Mouse (Mus musculus) gastrocnemius, adult 18-20 months (tissue): ENCODE data around the gene Fgd3. TPM values are rescaled to one million over a fixed set of nuclear protein-coding genes. Genes with fewer than 3 reads are reported as not detected.

Experiments
- DNase-seq: peaks from one replicate; pipeline ENCODE4 v3.0.0; 2021; ENCODE audit warnings: low spot score
- long read RNA-seq, 2 experiments: library from polyadenylated mRNA; stranded (forward); transcript quantifications; one replicate each; pipeline ENCODE4 v2.0.0; 2021
- total RNA-seq, 2 experiments: library from RNA; stranded (reverse); gene quantifications; 2 replicates each; pipeline ENCODE4 v1.2.3; 2021

Fgd3 gene
- under 1 TPM; 0.41 to 0.90 TPM for total RNA-seq
- long read RNA-seq, experiment 1, result 0 reads
- long read RNA-seq, experiment 2, partial matches to known transcripts, result 0 of 1 reads
- long read RNA-seq, experiment 2, other reads (novel, unspliced or antisense), result 1 of 1 reads

DNA sequence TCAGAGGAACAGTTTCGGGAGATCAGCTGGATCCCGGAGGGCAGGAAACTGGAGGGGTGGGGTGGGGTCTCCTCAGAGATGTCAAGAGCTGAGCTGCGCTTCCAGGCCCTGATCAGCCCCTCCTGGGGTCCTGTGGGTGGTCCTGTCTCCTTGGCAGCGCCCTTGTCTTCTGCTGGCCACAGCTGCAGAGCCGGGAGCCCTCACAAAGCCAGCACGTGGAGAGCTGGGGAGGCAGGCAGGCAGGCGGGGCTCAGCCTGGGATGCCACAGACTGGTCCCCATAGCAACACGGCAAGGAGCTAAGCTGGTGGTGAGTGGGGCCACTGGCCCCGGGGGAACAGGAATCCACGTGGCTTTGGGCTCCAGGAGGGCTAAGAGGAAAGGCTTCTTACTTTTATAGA, at the start of gene Fgd3:
TSS of gene Fgd3 (minus strand) at position 272 of the 400 bp plus-strand sequence.
- DNase-seq, result no peak

DNA sequence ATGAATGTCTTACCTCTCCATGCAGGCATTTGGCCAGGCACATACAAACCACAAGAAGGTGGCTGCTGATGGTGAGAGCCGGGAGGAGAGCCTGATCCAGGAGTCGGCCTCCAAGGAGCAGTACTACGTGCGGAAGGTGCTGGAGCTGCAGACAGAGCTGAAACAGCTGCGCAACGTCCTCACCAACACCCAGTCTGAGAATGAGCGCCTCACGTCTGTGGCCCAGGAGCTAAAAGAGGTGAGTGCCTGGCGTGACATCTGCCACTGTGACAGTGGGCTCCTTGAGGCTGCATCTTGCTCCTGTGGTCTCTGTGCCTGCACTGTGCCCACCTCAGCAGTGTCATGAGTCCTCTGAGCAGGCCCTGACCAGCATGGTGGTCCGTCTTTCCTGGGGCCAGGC, 49.3 kb upstream of the Fgd3 start:
- no peak for DNase-seq

DNA sequence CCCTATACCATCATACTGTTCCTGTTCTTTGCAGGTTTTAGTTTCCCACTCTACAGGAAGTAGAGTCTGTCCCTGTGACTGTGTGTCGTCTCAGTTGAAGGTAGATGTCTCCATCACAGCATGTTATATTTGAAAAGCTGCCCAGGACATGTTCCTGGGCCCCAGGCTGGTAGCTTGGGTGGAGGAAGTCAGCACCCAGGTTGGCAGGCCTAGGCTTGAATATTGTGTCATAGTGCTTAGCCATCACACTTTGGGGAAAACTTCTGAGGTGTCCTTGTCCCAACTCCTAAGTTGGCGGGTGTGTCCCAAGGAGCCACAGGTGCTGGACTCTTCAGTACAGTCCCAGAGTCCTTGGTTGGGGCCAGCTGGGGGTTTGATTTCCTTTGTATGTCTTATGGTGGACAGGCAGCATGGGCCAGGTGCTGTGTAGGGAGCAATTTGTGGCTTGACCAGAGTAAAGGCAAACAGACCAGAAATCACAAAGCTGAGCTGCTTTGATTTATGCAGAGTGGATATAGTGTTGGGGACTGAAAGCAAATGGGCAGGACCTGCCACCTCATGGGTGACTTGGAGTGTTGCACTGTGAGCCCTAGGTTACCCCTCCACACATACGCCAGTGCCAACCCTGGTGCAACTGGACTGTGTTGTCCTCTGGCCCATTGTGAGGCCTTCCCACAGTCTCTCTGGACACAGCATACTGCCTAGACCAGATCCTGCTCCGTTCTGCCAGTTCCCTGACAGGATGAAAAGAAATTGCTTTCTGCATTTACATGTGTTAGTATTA, 47.7 kb upstream of the Fgd3 start:
- DNase-seq, result no peak

DNA sequence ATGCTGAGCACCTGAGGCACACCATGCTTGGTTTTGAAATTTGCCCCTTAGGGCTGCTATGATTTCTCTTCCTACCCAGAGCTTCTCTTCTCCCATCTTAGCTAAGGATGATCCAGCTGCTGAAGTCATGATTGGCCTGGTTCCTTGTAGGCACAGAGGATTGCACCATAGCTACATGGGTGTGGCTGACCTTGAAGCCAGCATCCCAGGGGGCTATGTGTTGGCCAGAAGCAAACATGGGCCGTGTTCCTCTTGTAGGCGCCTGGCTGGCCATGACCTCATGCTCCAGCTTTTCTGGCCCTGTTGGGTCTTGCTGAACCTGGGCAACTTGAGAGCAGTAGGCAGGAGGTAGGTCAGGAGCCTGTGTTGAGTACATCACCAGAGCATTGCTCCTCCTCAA, 44.6 kb upstream of the Fgd3 start:
- DNase-seq, result peak; percentile 89

DNA sequence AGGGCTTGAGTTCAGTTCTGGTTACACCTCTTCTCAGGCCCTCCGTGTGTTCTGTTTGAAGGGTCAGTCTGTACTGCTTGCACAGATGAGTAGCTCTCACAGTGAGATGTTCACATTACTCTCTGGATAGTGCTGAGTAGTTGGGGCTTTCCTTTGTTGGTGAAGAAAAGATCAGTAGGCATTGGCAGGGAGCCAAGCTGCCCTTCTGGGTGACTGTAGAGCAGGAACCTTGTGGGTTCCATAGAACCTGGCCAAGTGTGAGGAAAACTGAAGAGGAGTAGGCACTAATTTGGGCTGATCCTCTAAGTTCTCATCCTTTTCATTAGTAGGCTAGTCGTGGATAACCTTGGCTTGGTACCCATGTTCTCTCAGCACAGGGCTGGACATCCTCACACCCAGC, 42.7 kb upstream of the Fgd3 start:
- DNase-seq, result no peak

DNA sequence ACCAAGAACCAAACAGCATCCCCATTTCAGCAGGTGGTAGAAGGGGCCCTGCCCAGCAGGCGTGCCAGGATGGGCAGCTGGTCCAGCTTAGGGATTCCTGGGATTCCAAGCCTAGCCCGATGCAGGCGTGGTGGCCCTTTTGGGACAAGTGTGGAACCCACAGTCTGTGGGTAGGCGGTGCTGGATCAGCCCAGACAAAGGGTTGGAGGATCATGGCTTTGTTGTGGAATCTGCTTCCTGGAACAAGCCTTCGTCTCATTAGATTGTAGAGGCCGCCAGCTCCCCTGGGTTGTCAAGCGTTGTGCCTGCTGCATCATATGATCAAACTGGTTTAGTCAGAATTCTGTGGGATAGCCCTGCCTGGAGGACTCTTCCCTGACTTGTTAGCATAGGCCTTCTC, 42.3 kb upstream of the Fgd3 start:
- no peak for DNase-seq

DNA sequence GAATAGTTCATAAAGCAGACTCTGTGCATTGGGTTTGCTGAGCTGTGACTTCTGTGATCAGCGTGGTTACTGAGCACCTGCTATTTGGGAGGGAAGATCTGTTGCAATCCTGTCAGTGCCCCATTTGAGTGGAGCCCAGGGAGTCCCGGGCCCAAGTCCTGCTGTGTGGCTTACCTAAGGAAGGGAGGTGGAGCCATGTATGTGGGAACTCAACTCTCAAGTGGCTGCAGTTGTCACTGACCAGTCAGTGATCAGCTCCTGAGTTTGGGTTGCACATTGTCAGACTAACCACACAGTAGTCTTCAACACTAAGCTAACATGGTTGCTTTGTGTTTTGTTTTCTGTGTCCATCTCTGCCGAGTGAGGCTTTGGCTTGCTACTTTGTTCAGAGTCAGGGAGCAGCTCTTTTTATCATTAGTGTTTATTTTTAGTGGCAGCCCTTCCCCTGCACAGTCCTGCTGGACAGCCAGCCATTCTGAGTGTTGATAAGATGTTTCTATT, 40.8 kb upstream of the Fgd3 start:
- no peak for DNase-seq

DNA sequence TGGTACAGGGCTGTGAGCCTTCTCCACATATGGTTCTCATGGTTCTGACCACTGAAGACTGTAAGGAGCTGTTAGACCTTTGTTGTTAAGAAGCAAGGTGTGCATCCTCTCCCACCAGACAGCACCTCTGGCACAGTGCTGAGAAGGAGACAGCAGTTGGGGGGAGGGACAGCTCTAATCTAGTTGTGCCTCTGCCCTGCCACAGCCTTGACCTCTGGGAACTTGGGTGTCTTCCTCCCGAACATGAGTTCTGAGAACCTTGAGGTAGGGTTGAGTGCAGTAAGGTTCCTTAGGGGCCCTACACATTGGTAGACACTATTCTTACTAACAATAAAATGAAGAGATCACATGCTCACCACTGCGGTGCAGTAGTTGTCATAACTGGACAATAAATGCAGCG, 38.1 kb upstream of the Fgd3 start:
- no peak for DNase-seq

DNA sequence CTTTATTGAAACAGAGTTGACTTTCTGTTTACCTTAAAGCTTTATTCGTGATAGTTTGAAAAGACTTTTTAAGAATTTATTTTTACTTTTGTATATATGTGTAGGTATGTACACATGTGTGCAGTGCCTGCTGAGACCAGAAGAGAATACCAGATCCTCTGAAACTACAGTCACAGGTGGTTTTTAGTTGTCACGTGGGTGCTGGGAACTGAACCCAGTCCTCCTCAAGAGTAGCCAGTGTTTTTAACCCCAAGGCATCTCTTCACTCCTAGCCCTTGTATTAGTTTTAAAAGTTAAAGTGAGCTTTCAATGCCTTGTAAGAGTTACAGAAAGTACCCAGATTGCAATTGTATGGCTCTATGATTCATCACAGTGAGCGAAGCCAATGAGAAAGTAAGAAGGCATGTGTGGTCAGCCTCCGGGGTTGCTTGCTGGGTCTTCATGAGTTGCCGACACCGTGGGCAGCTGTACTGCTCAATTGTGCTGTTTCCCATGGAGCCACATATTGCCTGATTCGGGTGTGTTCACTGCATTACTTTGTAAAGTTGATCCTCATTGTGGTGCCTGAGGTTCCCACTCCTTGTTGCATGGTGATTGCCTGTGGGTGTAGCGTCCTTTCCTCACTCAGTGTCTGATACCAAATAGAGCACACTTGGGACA, 37.4 kb upstream of the Fgd3 start:
- DNase-seq, result no peak

DNA sequence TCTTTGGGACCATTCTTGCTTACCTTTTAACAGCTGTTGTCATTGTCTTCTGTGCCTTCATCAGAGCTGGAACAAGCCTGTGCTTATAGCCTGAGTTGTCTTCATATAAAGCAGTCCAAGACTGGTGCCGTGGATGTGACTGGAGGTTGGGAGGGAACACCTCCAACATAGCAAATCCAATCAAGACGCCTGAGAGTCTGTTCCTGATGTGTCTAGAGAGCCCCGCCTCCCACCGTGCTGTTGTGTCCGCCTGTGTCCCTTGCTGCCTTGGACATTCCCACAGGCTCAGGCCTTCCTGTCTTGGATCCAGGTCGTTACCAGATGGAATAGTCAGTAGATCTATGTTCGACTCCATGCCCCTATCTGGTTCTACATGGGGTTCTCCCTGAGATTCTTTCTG, 36.0 kb upstream of the Fgd3 start:
- no peak for DNase-seq

DNA sequence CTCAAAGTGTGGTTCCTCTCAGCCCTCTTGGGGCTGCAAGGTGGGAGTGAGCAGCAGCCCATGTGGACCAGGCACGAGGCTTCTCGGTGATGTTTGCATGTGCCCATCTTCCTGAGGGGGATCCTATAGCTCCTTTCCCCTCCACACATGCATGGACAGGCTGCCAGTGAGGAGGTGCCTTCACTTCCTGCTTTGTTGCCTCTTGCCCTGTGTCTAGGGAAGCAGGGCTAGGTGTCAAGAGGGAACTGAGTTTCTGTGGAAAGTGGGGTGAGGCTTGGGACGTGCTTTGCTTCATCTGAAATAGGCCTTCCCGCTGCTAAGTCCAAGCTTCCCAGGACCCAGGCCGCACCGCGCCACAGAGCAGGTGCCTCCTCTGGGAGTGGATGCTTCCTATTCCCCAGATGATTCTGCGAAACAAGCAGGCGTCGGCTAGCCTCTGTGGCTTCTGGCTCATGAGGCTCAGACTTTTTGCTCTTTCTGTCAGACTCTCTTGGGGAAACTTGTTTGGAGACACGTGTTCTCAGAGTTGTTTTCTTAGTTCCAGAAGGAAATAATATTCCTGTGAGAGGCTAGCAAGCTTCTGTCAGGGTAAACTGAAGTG, 35.5 kb upstream of the Fgd3 start:
- no peak for DNase-seq

DNA sequence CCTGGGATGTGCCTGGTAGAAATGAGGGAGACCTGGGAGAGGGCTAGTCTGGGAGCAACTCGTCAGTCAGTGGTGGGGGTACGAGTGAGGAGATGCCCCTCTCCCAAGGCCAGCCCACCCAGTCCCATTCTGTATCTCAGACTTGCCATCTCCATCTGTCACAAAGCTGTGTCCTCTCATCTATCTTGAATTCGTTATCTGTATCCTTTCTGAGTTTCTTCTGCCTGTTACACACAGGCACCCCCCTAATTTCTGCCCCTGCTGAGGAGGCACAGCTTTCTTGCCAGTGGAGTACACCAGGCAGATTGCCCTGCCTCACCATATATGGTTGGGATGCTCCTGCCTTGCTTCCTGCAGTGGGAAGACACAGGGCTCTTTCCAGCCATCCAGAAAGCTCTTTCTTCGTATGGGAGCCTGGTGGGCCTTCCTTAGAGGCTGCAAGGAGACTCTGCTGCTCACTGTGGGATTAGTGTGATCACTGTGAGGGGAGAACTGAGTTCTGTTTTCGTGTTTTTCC, 33.9 kb upstream of the Fgd3 start:
- DNase-seq, result no peak

DNA sequence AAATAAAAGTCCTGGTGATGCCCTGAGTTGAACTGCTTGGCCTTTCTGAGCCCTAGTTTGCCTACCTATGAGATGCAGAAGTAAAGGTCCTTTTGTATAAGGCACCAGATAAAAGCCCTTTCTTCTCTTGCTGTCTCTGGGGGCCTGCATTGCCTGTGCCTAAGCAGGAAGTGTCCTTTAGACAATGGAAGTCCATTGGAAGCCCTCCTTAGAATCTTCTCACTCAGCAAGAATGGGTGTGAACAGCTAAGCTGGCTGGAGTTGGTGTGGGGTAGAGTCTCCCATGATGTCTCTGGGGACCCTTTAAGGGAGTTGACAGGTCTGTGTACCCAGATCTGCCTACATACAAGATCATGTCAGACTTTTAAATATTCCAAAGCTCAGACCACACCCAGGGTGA, 33.3 kb upstream of the Fgd3 start:
- no peak for DNase-seq

DNA sequence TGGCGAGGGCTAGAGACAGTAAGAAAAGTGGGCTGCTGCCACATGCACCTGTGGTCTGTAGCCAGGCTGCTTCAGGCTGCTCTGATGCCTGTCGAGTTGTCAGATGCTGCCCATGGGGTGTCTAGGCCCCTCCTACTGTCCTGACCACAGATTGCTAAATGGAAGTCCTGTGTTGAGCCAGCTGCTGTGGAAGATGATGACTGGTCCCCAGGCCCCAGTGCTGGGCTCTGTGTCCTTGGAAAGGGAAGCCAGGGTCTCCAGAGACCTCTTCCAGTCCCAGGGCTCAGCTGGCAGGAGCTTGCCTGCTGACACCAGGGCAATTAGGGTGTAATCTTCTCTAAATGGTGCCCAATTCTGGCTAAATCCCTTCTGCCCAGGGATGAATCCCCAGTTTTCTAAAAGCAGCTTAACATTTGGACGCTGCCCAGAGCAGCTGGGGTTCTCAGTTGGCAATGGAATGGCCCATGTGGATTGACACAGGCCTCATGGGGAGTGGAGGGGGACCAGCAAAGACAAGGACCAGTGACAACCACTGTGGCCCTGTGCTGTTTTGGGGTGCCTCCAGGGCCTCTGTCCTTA, 32.6 kb upstream of the Fgd3 start:
- DNase-seq, result peak; percentile 55

DNA sequence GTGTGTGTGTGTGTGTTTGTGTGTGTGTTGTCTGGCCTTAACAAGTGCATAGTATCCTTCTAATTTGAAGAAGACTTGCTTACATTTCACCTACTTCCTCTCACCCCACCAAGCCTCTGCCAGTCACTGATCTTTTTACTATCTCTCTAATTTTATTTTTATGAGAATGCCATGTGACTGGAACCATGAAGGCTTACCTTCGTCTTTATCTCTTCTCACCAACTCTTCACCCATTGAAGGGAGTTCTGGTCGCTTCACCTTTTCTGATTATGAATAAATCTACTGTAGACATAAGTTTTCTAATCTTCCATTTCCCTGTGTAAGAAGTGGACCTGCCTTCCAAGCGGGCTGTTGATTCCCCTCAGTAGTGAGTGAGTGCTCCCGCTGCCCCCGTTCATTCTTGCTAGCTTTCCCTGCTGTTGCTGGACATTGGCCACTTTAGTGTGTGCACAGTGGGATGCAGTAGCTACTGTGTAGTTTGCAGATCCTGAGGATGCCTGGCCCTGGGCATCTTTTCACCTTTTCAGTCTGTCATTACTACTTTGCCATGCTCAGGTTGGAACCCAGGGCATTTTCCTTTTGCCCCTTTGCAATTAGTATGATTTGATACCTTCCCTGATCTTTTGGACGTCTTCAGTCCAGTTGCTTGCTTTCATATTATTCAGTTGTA, 29.9 kb upstream of the Fgd3 start:
- no peak for DNase-seq

DNA sequence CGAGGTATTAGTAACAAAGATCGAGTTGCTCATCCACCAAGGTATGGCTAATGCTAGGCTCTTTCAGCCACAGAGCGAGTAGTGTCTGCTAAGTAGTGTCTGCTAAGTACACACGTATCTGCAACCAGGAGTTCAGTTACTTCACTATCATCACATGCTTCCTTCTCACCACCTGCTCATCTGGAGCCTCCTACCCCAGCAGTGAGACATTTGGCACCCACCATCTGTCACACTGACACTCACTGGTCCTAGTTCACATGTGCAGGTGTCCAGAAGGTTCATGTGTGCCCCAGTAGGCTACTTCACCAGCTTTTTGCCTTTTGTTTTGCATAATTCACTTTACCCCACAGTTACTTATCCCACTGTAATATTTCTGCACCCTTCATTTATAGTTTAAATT, 29.2 kb upstream of the Fgd3 start:
- no peak for DNase-seq

DNA sequence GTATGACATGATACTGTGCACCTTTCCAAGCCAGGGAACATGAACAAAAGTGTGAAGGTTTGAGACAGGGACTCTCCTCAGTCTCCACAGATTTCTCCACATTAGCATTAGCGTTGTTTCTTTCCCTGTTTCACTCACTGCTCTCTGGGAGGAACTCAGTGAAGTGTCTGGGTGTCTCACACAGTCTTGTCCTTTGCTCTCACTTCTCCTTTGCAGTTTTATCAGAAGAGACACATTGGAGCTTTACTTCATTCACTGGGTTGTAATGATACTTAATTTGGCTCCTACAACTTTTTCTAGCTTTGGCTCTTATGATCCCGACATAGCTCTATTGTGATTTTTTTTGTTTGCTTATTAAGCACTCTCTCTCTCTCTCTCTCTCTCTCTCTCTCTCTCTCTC, 28.4 kb upstream of the Fgd3 start:
- no peak for DNase-seq

DNA sequence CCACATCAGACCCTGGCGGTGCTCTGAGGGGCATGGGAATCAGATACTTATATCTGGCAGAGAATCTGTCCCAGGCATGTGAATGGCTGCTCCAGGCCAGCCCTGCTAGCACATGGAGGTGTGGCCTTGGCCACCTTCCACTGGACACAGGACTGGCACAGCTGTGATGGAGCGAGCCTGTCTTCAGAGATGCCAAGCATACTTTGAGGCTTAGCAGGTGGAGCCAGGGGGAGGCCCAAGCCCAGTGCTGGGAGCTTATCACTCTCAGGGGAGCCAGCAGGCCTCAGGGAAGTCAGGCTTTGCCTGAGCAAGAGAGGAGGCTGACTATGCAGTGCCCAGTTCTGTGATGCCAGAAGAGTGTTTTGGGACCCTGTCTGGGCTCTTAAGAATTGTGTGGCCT, 25.4 kb upstream of the Fgd3 start:
- peak; percentile 80 for DNase-seq

DNA sequence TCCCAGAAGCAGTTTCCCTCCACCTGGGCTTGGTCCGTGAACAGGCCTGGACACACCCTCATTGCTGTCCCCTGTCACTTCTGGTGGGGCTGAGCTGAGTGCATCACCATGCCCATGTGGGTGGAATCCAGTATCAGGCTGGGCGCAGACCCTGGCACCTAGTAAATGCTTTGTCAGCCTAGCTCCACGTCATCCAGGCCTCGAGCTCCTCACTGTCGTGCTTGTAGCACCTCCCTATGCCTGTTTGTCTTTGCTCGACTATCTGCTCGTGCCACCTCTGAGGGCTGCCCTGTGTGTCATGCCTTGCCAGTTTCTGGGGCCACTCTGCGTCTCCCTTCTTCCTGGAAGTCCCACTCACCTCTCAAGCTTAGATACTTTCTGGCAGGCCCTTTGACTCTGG, 24.5 kb upstream of the Fgd3 start:
- no peak for DNase-seq

DNA sequence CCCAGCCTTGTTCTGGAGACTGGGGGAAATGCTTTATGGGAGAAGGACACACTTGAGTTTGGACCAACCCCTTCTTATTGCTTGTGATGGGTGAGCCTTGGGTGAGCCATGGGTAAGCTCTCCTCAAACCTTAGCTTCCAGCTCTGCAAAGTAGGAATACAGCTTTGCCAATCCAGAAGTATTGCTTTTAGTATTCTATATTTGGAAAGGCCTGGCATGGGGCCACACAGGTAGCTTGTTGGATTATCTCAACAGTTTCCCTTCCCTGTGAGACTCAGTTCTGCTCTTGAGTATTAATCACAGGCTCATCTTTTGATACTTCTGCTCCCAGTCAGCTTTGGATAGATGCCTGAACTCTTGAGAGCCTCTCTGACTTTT, 22.6 kb upstream of the Fgd3 start:
- DNase-seq, result no peak
